Mouse (Mus musculus) limb, embryonic 13.5 days (tissue): ENCODE results near the gene Iapp. TPM values are rescaled to one million over a fixed set of nuclear protein-coding genes. Genes with fewer than 3 reads are reported as not detected.
"Not testable (repeated sequence)": the region's sequence is repeated elsewhere in the genome, so short reads cannot be mapped to it uniquely, and the experiment has no call there.

Source experiments
- ATAC-seq: fragments of 200-750 bp; cut with Nextera tagmentation; 2 replicates; pipeline ENCODE4 v1.8.0; 2017; ENCODE audit warnings: low read depth, moderate number of reproducible peaks, moderate TSS enrichment; ENCODE audit not compliant: low FRiP score
- H3K27ac ChIP-seq: fragments of 300-500 bp; sonication (generic); 2 replicates; pipeline ENCODE4 v1.5.1; 2015; ENCODE audit warnings: inconsistent platforms, mild to moderate bottlenecking, moderate library complexity
- H3K27me3 ChIP-seq: fragments of 300-500 bp; sonication (generic); 2 replicates; pipeline ENCODE4 v1.6.1; 2015; ENCODE audit warnings: mild to moderate bottlenecking, inconsistent platforms
- H3K36me3 ChIP-seq: fragments of 300-500 bp; sonication (generic); 2 replicates; pipeline ENCODE4 v1.6.1; 2015; ENCODE audit warnings: inconsistent platforms, mild to moderate bottlenecking, moderate library complexity
- H3K4me1 ChIP-seq: fragments of 300-500 bp; sonication (generic); 2 replicates; pipeline ENCODE4 v1.6.1; 2015; ENCODE audit warnings: inconsistent platforms
- H3K4me2 ChIP-seq: fragments of 300-500 bp; sonication (generic); replicated peaks from 2 replicates; pipeline ENCODE4 v1.6.1; 2015; ENCODE audit warnings: inconsistent platforms, mild to moderate bottlenecking, moderate library complexity
- H3K4me3 ChIP-seq: fragments of 300-500 bp; sonication (generic); 2 replicates; pipeline ENCODE4 v1.5.1; 2015; ENCODE audit warnings: moderate library complexity, mild to moderate bottlenecking, inconsistent platforms
- H3K9ac ChIP-seq: fragments of 300-500 bp; sonication (generic); 2 replicates; pipeline ENCODE4 v1.6.1; 2015; ENCODE audit warnings: mild to moderate bottlenecking, inconsistent platforms
- H3K9me3 ChIP-seq: fragments of 300-500 bp; sonication (generic); 2 replicates; pipeline ENCODE4 v1.6.1; 2016; ENCODE audit warnings: inconsistent platforms
- WGBS: fragments of 180-500 bp; shearing (Covaris S2); methylation state at CpG from one replicate; pipeline ENCODE4 v1.1.7; 2015; 5-methylcytosine and 5-hydroxymethylcytosine counted together
- polyA plus RNA-seq: library from polyadenylated mRNA; unstranded; fragments of >200 nt; fragmentation: Nextera tagmentation; extraction: Ambion mirVana; gene quantifications from 2 replicates; pipeline ENCODE4 v1.2.1, GENCODE M21; 2015

Gene Iapp
- polyA plus RNA-seq, 1 experiment from 2014 or later, result not detected

- no peaks in the 10 kb centered on the region for H3K27me3 ChIP-seq
- no peak overlapping the region for H3K4me2 ChIP-seq
- H3K27ac ChIP-seq, result no peak overlapping the region
- H3K4me3 ChIP-seq, result no peak overlapping the region
- H3K9ac ChIP-seq, result no peak overlapping the region
- no peak for ATAC-seq
- 75% methylated on average over 2 of the region's 2 CpGs for WGBS
- H3K36me3 ChIP-seq, result 0 out of 2 replicates have a peak, but pooled peaks cover 1% of the 10 kb centered on the region
- H3K4me1 ChIP-seq, result peaks cover 8% of the 10 kb centered on the region
- H3K9me3 ChIP-seq, result no peaks in the 10 kb centered on the region
Observed at GRCm38 (mm10) chr6:142343561-142343960, 45.3 kb downstream of the Iapp start.

GRCm38 (mm10) chr6:142345440-142346038 lies 47.3 kb downstream of the Iapp start, which contains the start of gene Pyroxd1:
Gene Pyroxd1 (plus strand): TSS chr6:142345654.
- peak within 1 kb of the TSS; percentile 64 for H3K9ac ChIP-seq
- peak within 1 kb of the TSS; percentile 61 for H3K4me2 ChIP-seq
- H3K9me3 ChIP-seq, result no peaks in the 10 kb centered on the region
- H3K4me3 ChIP-seq, result peak within 1 kb of the TSS; percentile 72
- whole genome bisulfite sequencing, result under 1% methylated on average over 48 of the region's 48 CpGs
- H3K36me3 ChIP-seq, result peaks cover 14% of the 10 kb centered on the region; the same call in 1 of the 2 replicates
- peak; percentile 95 for ATAC-seq
- H3K27ac ChIP-seq, result peak within 1 kb of the TSS; percentile 52; the same call in 1 of the 2 replicates
- no peaks in the 10 kb centered on the region for H3K27me3 ChIP-seq
- H3K4me1 ChIP-seq, result peaks cover 8% of the 10 kb centered on the region

GRCm38 (mm10) chr6:142346181-142347110 lies 48.2 kb downstream of the Iapp start:
- peak overlapping the region; percentile 64 for H3K9ac ChIP-seq
- H3K27ac ChIP-seq, result no peak overlapping the region
- H3K27me3 ChIP-seq, result no peaks in the 10 kb centered on the region
- H3K4me3 ChIP-seq, result peak overlapping the region; percentile 72
- peaks cover 8% of the 10 kb centered on the region for H3K4me1 ChIP-seq
- WGBS, result 50% methylated on average over 12 of the region's 12 CpGs
- H3K9me3 ChIP-seq, result no peaks in the 10 kb centered on the region
- peak overlapping the region; percentile 61 for H3K4me2 ChIP-seq
- no peak for ATAC-seq
- peaks cover 22% of the 10 kb centered on the region for H3K36me3 ChIP-seq

GRCm38 (mm10) chr6:142347431-142348385 lies 49.5 kb downstream of the Iapp start:
- Histone ChIP-seq H3K4me3 (no peak overlapping the region), H3K9me3 (no peaks in the 10 kb centered on the region), H3K27ac (no peak overlapping the region), H3K36me3 (peaks cover 31% of the 10 kb centered on the region), H3K27me3 (no peaks in the 10 kb centered on the region), H3K9ac (no peak overlapping the region), H3K4me1 (peaks cover 8% of the 10 kb centered on the region), H3K4me2 (no peak overlapping the region)
- WGBS, result 87% methylated on average over 11 of the region's 11 CpGs
- no peak for ATAC-seq

DNA sequence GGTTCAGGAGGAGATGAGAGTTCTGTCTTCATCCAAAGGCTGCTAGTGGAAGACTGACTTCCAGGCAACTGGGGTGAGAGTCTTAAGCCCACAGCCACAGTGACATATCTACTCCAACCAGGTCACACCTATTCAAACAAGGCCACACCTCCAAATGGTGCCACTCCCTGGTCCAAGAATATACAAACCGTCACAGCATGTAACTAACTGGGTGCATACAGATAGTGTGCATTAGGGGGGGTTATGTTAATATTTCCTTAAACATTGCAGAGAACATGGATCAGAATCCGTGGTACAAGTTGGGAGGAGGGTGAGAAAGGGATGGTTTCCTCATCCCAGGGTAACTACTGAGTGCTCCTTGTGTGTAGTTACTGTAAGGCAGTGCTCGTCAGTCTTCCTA lies 53.9 kb downstream of the Iapp start:
- not testable (repeated sequence) for H3K4me1 ChIP-seq, H3K4me3 ChIP-seq, H3K27ac ChIP-seq, H3K27me3 ChIP-seq, ATAC-seq, H3K4me2 ChIP-seq, H3K9me3 ChIP-seq, H3K9ac ChIP-seq
- WGBS, result 90% methylated on average over 3 of the region's 3 CpGs
- H3K36me3 ChIP-seq, result peaks cover 61% of the 10 kb centered on the region

Other genes with a start within 250 kb of the Iapp start
- not detected in 2 replicates for gene Slco1a6, start 89.9 kb upstream of the Iapp start, polyA plus RNA-seq
- not detected in 2 replicates for gene Slco1a5, start 24.6 kb downstream of the Iapp start, polyA plus RNA-seq
- 17.6 and 19.6 TPM in 2 replicates for gene Pyroxd1, start 47.2 kb downstream of the Iapp start, polyA plus RNA-seq
- gene Recql, start 88.7 kb downstream of the Iapp start, polyA plus RNA-seq, result 28.0 and 30.5 TPM in 2 replicates
- gene Golt1b, start 88.8 kb downstream of the Iapp start, polyA plus RNA-seq, result 144 TPM in 2 replicates
- gene Spx, start 115.0 kb downstream of the Iapp start, polyA plus RNA-seq, result 0.65 and 1.0 TPM in 2 replicates
- gene Gys2, start 174.7 kb downstream of the Iapp start, polyA plus RNA-seq, result 0.14 TPM in 1 of 2 replicates, not detected in the other
- gene Ldhb, start 209.5 kb downstream of the Iapp start, polyA plus RNA-seq, result 361 and 383 TPM in 2 replicates